Mouse (Mus musculus): ENCODE data around the gene Dab1. TPM values are rescaled to one million over a fixed set of nuclear protein-coding genes. Genes with fewer than 3 reads are reported as not detected.

The Dab1 gene
- polyA plus RNA-seq, 1 experiment from 2014 or later = 3.6 TPM

DNA sequence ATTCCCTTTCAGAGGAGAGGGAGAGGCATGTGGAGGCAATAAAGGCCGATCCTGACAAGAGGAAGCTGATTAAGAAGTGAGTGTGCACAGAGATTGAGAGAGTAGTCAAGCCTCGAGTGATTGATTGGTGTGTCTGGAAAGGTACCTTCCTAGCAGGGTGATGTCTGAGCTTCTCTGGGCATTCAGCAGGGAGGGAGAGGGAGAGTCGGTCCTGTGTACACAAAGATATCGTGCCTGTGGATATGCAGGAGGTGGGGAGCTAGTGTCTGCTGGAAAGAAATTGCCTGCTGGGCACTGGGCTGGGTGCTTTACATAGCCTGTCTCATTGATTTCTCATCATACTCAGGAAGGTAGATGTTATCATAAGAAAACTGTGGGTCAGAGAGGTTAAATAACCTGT, 420.4 kb downstream of the Dab1 start:
- no peak for DNase-seq (ENCODE audit: low spot score)
- H3K27me3 ChIP-seq (ENCODE audit: insufficient read depth, poor library complexity, severe bottlenecking) = no peaks in the 10 kb centered on the region
- H3K4me3 ChIP-seq = no peak overlapping the region
- no peaks in the 10 kb centered on the region for H3K4me1 ChIP-seq
- no peak overlapping the region for H3K27ac ChIP-seq
- WGBS = 29% methylated on average over 4 of the region's 4 CpGs
- H3K9me3 ChIP-seq = no peaks in the 10 kb centered on the region
- no peaks in the 10 kb centered on the region for H3K36me3 ChIP-seq

DNA sequence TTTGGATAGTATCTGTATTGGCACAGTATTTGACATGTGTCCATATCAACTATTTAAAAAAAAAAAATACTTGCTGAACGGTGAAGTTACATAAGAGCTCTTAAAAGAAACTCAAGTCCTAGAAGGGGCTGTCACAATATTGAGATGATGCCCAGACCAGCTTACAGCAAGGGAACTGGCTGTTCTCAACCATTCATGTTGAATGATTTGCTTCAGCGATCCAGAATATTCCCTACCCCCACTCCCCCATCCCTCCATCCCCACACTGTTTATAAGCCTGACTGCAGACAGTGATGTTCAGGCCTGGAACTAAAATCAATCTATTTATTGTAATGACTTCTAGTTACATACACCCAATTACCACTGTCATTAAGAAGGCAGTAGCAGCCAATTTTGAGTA, 424.3 kb downstream of the Dab1 start:
- Histone ChIP-seq H3K27me3 (ENCODE audit: insufficient read depth, poor library complexity, severe bottlenecking) (no peaks in the 10 kb centered on the region), H3K4me1 (no peaks in the 10 kb centered on the region), H3K27ac (no peak overlapping the region), H3K9me3 (no peaks in the 10 kb centered on the region), H3K4me3 (no peak overlapping the region), H3K36me3 (no peaks in the 10 kb centered on the region)
- no peak for DNase-seq (ENCODE audit: low spot score)
- WGBS = 76% methylated on average over 2 of the region's 2 CpGs

DNA sequence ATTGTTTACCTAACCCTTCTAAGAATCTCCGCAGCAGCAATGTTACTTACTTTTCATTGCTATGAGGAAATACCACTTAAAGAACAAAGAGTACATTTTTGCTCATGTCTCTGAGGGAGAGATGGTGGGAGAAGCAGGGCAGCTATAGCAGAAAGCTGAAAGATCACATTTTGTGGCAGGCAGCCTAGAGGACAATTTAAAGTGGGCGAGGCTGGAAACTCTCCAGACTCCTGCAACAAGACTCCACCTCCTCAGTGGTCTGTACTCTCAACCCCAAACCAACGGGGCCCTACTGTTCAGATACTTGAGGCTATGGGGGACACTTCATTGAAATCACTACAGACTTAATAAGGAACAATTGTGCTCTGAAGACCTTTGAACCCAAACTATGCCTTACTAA, 425.5 kb downstream of the Dab1 start:
- no peaks in the 10 kb centered on the region for H3K27me3 ChIP-seq (ENCODE audit: insufficient read depth, poor library complexity, severe bottlenecking)
- 60% methylated on average over 3 of the region's 3 CpGs for WGBS
- H3K4me3 ChIP-seq = no peak overlapping the region
- H3K9me3 ChIP-seq = no peaks in the 10 kb centered on the region
- H3K36me3 ChIP-seq = no peaks in the 10 kb centered on the region
- no peak overlapping the region for H3K27ac ChIP-seq
- no peak for DNase-seq (ENCODE audit: low spot score)
- H3K4me1 ChIP-seq = no peaks in the 10 kb centered on the region

DNA sequence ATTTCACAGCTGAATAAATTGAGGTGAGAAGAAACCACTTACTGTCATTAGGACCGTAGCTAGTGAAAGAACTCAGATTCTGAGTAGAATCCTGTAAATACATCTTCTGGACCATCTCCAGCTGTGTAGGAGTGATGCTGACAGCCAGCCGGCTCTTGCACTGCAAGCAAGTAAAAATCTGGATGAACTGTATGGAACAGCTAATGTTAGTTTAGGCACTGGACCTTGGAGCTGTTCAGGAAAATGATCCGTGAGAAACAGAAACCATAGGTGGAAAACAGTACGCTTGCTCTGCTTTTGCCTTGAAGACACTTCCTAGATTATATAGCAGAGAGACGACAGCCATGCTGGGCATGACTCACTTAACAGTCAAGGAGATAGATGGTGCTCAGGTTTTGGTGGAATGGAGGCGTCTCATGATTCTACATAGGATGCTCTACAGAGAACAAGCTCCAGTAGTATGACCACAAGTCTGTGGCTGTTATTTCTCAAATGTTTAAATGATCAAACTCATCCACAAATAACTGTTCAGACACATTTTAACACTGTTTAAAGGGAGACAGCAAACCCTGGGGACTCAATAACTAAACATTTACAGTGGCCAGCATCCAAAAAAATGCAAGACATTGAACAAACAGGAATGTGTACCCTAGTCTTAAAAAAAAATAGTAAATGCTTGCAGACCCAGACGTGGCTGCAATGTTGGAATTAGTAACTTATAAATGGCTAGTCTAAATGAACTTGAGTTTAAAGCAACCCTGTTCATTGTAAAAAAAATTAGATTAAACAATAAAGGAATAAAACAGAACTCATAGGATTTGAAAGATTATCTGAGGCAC, 429.0 kb downstream of the Dab1 start:
- H3K36me3 ChIP-seq = no peaks in the 10 kb centered on the region
- H3K27ac ChIP-seq = no peak overlapping the region
- H3K4me1 ChIP-seq = no peaks in the 10 kb centered on the region
- H3K9me3 ChIP-seq = no peaks in the 10 kb centered on the region
- DNase-seq (ENCODE audit: low spot score) = no peak
- WGBS = 73% methylated on average over 7 of the region's 7 CpGs
- H3K4me3 ChIP-seq = no peak overlapping the region
- H3K27me3 ChIP-seq (ENCODE audit: insufficient read depth, poor library complexity, severe bottlenecking) = no peaks in the 10 kb centered on the region

DNA sequence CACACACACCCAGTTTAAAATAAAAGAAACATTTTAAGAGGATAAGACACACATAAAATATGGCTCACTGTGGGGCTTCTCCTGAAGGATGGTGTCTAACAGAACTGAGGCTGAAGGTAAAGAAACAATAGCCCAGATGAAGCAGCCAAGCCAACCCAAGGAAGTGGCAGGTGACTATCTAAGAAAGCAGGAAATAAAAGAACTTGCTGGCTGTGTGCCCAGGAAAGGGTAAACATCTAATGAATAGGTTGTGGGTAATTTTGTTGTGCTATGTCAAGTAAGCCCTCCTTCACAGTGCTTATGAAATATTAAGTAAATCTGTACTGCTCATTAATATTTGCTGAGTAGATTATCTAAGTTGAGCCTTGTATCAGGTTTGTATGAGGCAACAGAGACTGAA, 438.0 kb downstream of the Dab1 start:
- Histone ChIP-seq H3K4me1 (no peaks in the 10 kb centered on the region), H3K4me3 (no peak overlapping the region), H3K27ac (no peak overlapping the region), H3K27me3 (ENCODE audit: insufficient read depth, poor library complexity, severe bottlenecking) (no peaks in the 10 kb centered on the region), H3K9me3 (no peaks in the 10 kb centered on the region), H3K36me3 (no peaks in the 10 kb centered on the region)
- DNase-seq (ENCODE audit: low spot score) = no peak

DNA sequence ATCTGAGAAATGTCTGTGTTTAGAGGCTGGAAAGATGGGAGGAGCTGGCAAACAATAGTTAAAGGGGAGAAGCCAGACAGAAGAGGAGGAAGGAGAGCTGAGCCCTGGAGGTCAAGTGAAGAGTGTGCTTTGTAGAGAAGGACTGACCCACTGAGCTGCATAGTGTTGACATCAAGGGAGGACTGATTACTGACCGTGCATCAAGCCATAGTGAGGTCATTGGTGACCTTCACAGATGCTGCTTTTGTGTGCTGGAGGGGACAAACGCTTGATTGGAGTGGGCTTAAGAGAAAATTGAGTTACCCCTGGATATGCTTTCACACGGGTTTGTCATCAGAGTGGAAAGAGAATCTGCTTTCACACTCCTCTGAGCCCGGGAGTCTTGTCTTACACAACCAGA, 440.4 kb downstream of the Dab1 start:
- 63% methylated on average over 4 of the region's 4 CpGs for WGBS
- no peaks in the 10 kb centered on the region for H3K9me3 ChIP-seq
- no peak for DNase-seq (ENCODE audit: low spot score)

DNA sequence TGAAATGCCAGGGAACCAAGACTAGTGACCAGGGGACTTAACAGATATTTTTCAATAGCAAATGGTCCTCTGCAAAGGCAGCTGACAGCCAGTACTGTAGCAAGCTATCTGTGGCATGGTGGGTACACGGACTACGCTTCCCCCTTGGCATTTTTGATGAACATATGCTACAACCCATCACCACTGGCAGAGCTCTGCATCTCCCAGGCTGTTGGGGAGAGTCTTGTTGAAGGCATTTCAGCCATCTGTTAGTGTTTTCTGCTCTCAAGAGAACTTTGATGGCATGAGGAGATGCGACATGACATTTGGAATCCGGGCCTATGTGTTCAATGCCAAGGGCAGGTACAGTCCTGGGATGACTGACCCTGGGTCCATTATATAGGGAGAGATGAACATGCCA, 443.2 kb downstream of the Dab1 start:
- Histone ChIP-seq H3K4me3 (no peak overlapping the region), H3K36me3 (no peaks in the 10 kb centered on the region), H3K4me1 (0 out of 2 replicates have a peak, but pooled peaks cover under 1% of the 10 kb centered on the region), H3K9me3 (no peaks in the 10 kb centered on the region), H3K27ac (no peak overlapping the region), H3K27me3 (ENCODE audit: insufficient read depth, poor library complexity, severe bottlenecking) (no peaks in the 10 kb centered on the region)
- DNase-seq (ENCODE audit: low spot score) = no peak
- WGBS = 86% methylated on average over 4 of the region's 4 CpGs

More for the DNA sequence above, 440.4 kb downstream of the Dab1 start:
- H3K27me3 ChIP-seq (ENCODE audit: insufficient read depth, poor library complexity, severe bottlenecking) = no peaks in the 10 kb centered on the region
- no peak overlapping the region for H3K4me3 ChIP-seq
- no peak overlapping the region for H3K27ac ChIP-seq
- no peaks in the 10 kb centered on the region for H3K36me3 ChIP-seq
- no peaks in the 10 kb centered on the region for H3K4me1 ChIP-seq

DNA sequence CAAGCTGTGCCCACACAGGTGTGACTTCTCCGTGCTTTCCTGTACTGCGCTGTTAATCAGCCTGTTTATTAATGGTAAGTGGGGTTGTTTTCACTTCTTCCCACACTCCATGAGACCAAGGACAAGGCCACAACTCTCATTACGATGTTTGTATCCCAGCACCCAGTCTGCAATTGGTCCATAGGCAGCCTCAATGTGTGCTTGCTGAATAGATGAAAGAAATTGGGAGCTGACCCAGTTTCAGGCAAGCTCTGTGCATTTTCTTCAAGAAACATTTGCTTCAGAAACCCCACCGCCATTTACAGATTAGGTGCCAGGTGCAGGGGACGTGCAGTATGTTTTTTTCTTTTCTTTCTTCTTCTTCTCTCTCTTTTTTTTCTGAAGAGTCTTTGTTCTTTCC, 447.7 kb downstream of the Dab1 start:
- Histone ChIP-seq H3K4me1 (peaks cover 7% of the 10 kb centered on the region; the same call in 1 of the 2 replicates), H3K9me3 (no peaks in the 10 kb centered on the region), H3K36me3 (no peaks in the 10 kb centered on the region), H3K27ac (no peak overlapping the region), H3K27me3 (ENCODE audit: insufficient read depth, poor library complexity, severe bottlenecking) (no peaks in the 10 kb centered on the region), H3K4me3 (no peak overlapping the region)
- no peak for DNase-seq (ENCODE audit: low spot score)
- 83% methylated on average over 5 of the region's 5 CpGs for WGBS

DNA sequence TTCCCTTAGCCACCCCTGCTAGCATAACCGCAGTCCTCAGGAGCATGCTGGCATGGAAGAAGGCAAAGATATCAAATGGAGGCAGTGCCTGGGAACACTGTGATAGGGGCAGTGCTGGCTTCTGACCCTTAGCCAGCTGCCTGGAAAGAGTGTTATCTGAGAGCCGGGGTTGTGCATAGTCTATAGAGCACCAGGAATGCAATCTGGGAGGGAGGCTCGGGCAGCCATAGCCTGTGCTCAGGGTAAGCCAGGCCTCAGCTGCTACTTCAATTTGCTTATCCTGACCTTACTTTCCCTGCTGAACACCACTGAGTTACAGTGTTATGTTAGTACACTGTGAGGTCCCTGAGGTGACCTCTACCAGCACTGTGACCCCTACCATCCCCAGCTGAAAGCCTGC, 448.6 kb downstream of the Dab1 start:
- Histone ChIP-seq H3K4me3 (no peak overlapping the region), H3K27ac (no peak overlapping the region), H3K27me3 (ENCODE audit: insufficient read depth, poor library complexity, severe bottlenecking) (no peaks in the 10 kb centered on the region), H3K9me3 (no peaks in the 10 kb centered on the region), H3K36me3 (no peaks in the 10 kb centered on the region), H3K4me1 (peaks cover 7% of the 10 kb centered on the region; the same call in 1 of the 2 replicates)
- no peak for DNase-seq (ENCODE audit: low spot score)
- WGBS = 25% methylated on average over 3 of the region's 3 CpGs

DNA sequence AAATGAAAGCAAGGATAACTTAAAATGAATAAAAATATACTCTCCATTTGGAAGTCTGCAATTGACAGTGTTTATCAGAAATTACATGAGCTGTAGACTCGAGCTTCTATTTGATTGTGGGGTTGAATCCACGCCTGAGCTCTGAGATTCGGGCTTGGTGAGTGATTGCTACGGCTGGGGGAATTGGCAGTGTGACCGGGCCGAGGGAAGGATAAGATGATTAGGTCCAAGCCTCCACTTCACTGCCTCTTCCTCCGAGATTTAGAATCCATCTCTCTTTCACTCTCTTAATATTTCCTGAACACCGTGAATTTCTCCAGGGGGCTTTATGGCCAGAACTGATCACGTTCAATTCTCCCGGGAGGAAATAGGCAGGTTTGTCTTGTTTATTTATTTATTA, 452.1 kb downstream of the Dab1 start:
- 78% methylated on average over 10 of the region's 10 CpGs for WGBS
- H3K36me3 ChIP-seq = no peaks in the 10 kb centered on the region
- H3K27me3 ChIP-seq (ENCODE audit: insufficient read depth, poor library complexity, severe bottlenecking) = no peaks in the 10 kb centered on the region
- H3K27ac ChIP-seq = no peak overlapping the region
- no peak overlapping the region for H3K4me3 ChIP-seq
- no peaks in the 10 kb centered on the region for H3K9me3 ChIP-seq
- H3K4me1 ChIP-seq = peaks cover 7% of the 10 kb centered on the region; the same call in 1 of the 2 replicates
- no peak for DNase-seq (ENCODE audit: low spot score)

DNA sequence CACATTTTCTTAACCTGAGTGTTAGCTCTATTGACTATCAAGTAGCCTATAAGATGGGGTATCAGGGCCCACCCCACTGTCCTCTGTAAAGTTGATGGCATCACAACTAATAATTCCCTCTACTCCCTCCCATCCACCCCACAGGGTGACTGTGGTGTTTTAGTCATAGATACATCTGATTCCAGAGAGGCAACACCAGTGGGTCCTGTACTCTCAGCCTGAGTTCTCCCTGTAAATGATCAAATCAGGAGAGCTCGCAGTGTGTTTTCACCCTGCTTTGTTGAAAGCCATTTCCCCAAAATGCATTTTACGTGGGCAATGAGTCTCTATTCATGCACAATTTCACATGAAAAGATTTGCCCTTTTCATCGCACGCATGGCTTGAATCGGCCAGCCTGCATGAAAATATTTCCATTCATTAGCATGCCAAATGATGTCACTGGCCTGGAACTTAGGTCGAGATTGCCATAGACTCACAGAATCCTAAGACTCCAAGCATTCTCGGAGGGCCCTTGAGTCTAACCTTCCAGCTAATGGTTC, 454.8 kb downstream of the Dab1 start:
- DNase-seq (ENCODE audit: low spot score) = no peak
- H3K9me3 ChIP-seq = no peaks in the 10 kb centered on the region
- no peaks in the 10 kb centered on the region for H3K36me3 ChIP-seq
- 75% methylated on average over 7 of the region's 7 CpGs for WGBS
- no peak overlapping the region for H3K4me3 ChIP-seq
- no peaks in the 10 kb centered on the region for H3K27me3 ChIP-seq (ENCODE audit: insufficient read depth, poor library complexity, severe bottlenecking)
- no peaks in the 10 kb centered on the region for H3K4me1 ChIP-seq
- H3K27ac ChIP-seq = no peak overlapping the region

DNA sequence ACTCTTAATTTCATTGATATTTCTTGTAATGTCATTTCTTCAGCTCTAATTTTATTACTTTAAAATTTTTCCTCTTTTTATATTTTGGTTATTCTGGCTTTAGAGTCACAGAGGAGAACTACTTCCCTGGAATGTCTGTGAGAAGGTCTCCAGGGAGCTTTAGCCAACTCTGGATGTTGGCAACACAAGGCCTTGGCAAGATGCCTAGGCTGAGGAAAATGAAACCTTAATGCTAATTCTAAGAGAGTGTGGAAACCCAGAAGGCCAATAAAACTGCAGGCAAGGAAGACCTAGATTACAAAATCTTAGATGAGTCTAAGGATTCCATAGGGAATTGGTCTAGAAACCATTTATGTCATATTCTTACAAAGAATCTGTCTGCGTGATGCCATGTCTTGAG, 458.6 kb downstream of the Dab1 start:
- no peaks in the 10 kb centered on the region for H3K9me3 ChIP-seq
- no peak overlapping the region for H3K4me3 ChIP-seq
- H3K27me3 ChIP-seq (ENCODE audit: insufficient read depth, poor library complexity, severe bottlenecking) = no peaks in the 10 kb centered on the region
- H3K36me3 ChIP-seq = no peaks in the 10 kb centered on the region
- H3K4me1 ChIP-seq = no peaks in the 10 kb centered on the region
- WGBS = 78% methylated on average over 1 of the region's 1 CpGs
- H3K27ac ChIP-seq = no peak overlapping the region
- DNase-seq (ENCODE audit: low spot score) = no peak

DNA sequence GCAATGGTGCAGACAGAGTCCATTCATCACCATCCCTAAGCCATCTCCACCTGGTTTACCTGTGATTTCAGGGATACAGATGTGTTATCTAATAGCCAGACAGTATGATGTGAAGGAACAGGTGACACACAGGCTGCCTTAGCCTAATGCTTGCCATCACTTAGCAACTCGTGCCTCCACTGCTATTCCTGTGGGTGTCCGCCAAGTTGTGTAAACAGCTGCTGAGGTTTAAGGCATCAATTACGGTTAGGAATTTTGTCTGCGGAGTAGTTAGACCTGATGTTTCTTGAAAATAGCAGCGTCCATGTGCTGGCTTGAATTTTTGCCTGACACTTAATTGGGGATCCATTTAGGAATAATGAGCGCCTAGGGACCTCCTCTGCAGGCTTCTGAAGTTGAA, 487.1 kb downstream of the Dab1 start:
- Histone ChIP-seq H3K9me3 (no peaks in the 10 kb centered on the region), H3K4me1 (no peaks in the 10 kb centered on the region), H3K4me3 (no peak overlapping the region), H3K36me3 (no peaks in the 10 kb centered on the region), H3K27me3 (ENCODE audit: insufficient read depth, poor library complexity, severe bottlenecking) (no peaks in the 10 kb centered on the region), H3K27ac (no peak overlapping the region)
- DNase-seq (ENCODE audit: low spot score) = no peak
- 69% methylated on average over 6 of the region's 6 CpGs for WGBS

DNA sequence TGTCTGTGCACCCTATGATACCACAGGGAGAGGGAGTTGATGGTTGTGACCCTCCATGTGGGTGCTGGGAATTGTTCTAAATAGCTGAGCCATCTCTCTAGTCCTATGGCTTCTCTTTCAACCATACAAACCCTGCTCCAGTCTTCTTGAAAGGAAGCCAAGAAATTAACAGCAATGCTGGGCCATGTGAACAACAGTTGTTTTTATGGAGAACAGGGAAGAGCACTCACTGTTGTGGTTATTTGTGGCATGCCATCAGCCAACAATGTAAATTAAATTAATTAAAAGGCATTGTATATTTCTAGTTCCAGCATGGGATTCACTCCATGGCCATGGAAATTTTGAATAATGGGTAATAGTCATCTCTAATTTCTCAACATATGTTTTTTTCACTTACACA, 492.5 kb downstream of the Dab1 start:
- no peak overlapping the region for H3K27ac ChIP-seq
- H3K36me3 ChIP-seq = no peaks in the 10 kb centered on the region
- no peak overlapping the region for H3K4me3 ChIP-seq
- no peaks in the 10 kb centered on the region for H3K4me1 ChIP-seq
- DNase-seq (ENCODE audit: low spot score) = no peak
- no peaks in the 10 kb centered on the region for H3K9me3 ChIP-seq
- no peaks in the 10 kb centered on the region for H3K27me3 ChIP-seq (ENCODE audit: insufficient read depth, poor library complexity, severe bottlenecking)

Data from heart, embryonic 10.5 days (tissue).